Mouse (Mus musculus): ENCODE data around the gene Tdg. TPM values are rescaled to one million over a fixed set of nuclear protein-coding genes. Genes with fewer than 3 reads are reported as not detected.
A peak's percentile ranks its signal among the peaks of the same experiment; 100 is the strongest.

Gene Tdg
- polyA plus RNA-seq, 1 experiment from 2014 or later = 130 TPM

GRCm38 (mm10) chr10:82696453-82697079, 66.9 kb downstream of the Tdg start:
- no peak overlapping the region for H3K27ac ChIP-seq (ENCODE audit: low read length)
- H3K4me3 ChIP-seq (ENCODE audit: low read depth, low read length) = no peak overlapping the region
- no peak overlapping the region for H3K4me2 ChIP-seq (replicated peaks; ENCODE audit: low read depth, low read length)
- whole genome bisulfite sequencing = 75% methylated on average over 4 of the region's 4 CpGs
- peaks cover 6% of the 10 kb centered on the region; the same call in 1 of the 2 replicates for H3K4me1 ChIP-seq (ENCODE audit: control insufficient read depth, insufficient read depth, low read length)
- 0 out of 2 replicates have a peak, but pooled peaks cover 5% of the 10 kb centered on the region for H3K36me3 ChIP-seq (ENCODE audit: control insufficient read depth, insufficient read depth, low read length)
- H3K9me3 ChIP-seq (ENCODE audit: control insufficient read depth, low read depth, low read length) = no peaks in the 10 kb centered on the region
- H3K9ac ChIP-seq (replicated peaks; ENCODE audit: low read depth, low read length) = no peak overlapping the region
- no peak for ATAC-seq (ENCODE audit: insufficient number of reproducible peaks, insufficient read depth, low FRiP score, low read depth)
- no peaks in the 10 kb centered on the region for H3K27me3 ChIP-seq (ENCODE audit: control insufficient read depth, insufficient read depth, low read length)

DNA sequence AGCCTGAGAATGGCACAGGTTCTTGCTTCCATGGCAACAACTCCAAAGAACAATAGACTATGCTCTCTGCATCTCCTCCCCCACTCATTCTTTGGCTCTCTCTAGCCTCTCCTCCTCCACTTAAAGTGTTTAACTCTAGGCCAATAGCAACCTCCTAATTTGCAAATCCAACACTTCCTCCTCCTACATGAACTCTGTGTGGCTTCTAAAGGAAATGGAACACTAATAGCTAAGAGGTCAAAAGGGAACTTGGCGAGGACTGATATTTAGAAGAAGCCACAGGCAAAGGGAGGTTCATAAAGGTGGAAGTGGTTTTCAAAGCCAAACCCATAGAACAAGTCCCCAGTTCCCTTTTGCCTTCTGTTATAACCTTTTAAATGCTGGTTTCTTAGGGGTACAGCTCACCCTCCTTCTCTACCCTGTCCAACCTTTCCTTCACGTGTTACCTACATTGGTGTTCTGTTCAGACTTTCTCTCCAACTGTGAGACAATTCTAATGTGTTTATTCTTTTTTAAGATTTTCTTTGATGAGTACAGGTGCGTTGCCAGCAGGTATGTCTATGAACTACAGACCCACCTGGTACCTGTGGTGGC, 67.8 kb downstream of the Tdg start:
- Histone ChIP-seq H3K27me3 (ENCODE audit: control insufficient read depth, insufficient read depth, low read length) (no peaks in the 10 kb centered on the region), H3K27ac (ENCODE audit: low read length) (no peak overlapping the region), H3K4me1 (ENCODE audit: control insufficient read depth, insufficient read depth, low read length) (peaks cover 6% of the 10 kb centered on the region; the same call in 1 of the 2 replicates), H3K9ac (replicated peaks; ENCODE audit: low read depth, low read length) (no peak overlapping the region), H3K36me3 (ENCODE audit: control insufficient read depth, insufficient read depth, low read length) (0 out of 2 replicates have a peak, but pooled peaks cover 5% of the 10 kb centered on the region), H3K4me3 (ENCODE audit: low read depth, low read length) (no peak overlapping the region), H3K9me3 (ENCODE audit: control insufficient read depth, low read depth, low read length) (no peaks in the 10 kb centered on the region), H3K4me2 (replicated peaks; ENCODE audit: low read depth, low read length) (no peak overlapping the region)
- no peak for ATAC-seq (ENCODE audit: insufficient number of reproducible peaks, insufficient read depth, low FRiP score, low read depth)
- 70% methylated on average over 3 of the region's 3 CpGs for WGBS

DNA sequence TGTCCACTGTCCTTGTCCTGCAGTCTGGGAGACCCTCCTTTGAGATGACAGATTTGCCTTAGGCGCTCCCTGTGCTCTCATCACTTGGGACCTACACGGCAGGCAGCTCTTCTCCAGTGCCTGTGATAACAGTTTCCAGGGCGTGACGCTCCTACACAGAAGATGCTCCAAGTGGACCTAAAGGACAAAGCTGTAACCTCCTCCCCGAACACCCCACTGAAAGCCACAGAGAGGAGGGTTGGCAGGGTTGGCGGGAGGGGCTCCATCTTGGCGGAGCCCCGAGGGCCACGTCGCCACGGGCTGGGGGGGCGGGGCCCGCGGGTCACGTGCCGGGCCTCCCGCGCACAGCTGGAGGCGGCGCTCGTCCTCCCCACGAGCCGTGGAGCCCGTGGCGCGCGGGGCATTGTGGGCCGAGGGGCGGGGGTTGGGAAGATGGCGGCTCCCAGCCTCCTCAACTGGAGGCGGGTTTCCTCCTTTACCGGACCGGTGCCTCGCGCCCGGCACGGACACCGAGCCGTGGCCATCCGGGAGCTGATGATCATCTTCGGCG, 69.2 kb downstream of the Tdg start:
- 1% methylated on average over 39 of the region's 42 CpGs for WGBS
- Histone ChIP-seq H3K4me3 (ENCODE audit: low read depth, low read length) (peak overlapping the region; percentile 85), H3K27me3 (ENCODE audit: control insufficient read depth, insufficient read depth, low read length) (no peaks in the 10 kb centered on the region), H3K36me3 (ENCODE audit: control insufficient read depth, insufficient read depth, low read length) (peaks cover 11% of the 10 kb centered on the region), H3K9me3 (ENCODE audit: control insufficient read depth, low read depth, low read length) (no peaks in the 10 kb centered on the region), H3K9ac (replicated peaks; ENCODE audit: low read depth, low read length) (peak overlapping the region; percentile 79), H3K4me1 (ENCODE audit: control insufficient read depth, insufficient read depth, low read length) (peaks cover 6% of the 10 kb centered on the region; the same call in 1 of the 2 replicates), H3K27ac (ENCODE audit: low read length) (peak overlapping the region; percentile 73), H3K4me2 (replicated peaks; ENCODE audit: low read depth, low read length) (peak overlapping the region; percentile 54)
- ATAC-seq (ENCODE audit: insufficient number of reproducible peaks, insufficient read depth, low FRiP score, low read depth) = peak; percentile 94

DNA sequence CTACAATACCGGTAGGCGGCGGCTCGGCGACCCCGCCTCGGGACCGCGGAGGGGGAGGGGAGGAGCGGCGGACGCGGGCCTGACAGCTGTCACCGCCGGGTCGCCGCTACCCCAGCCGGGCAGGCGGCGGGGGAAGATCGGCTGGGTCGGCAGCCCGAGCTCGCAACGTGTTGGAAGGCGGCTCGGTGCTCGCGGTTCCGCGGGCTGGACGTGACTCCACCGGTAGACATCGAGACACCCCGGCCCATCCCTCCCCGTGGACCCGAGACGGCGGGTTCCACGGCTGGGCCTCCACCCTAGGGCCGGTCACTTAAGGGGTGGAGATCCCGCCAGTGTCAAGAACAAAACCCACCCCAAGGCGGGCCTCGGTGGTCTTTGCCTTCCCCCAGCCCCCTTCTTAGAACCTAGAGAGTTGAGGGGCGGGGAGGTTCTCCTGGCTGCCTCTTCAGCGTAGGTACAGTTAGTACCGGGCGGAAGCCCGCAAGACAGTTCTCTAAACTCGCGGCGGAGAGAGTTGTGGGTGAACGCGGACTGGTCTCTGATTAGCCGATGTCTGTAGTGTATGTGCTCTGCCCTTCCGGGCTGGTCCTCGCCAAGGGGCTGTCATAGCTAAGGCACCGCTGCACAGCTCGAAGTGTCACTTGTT, 69.8 kb downstream of the Tdg start:
- Histone ChIP-seq H3K27me3 (ENCODE audit: control insufficient read depth, insufficient read depth, low read length) (no peaks in the 10 kb centered on the region), H3K9ac (replicated peaks; ENCODE audit: low read depth, low read length) (peak overlapping the region; percentile 79), H3K4me3 (ENCODE audit: low read depth, low read length) (peak overlapping the region; percentile 85), H3K27ac (ENCODE audit: low read length) (peak overlapping the region; percentile 59; the same call in 1 of the 2 replicates), H3K9me3 (ENCODE audit: control insufficient read depth, low read depth, low read length) (no peaks in the 10 kb centered on the region), H3K36me3 (ENCODE audit: control insufficient read depth, insufficient read depth, low read length) (peaks cover 14% of the 10 kb centered on the region), H3K4me1 (ENCODE audit: control insufficient read depth, insufficient read depth, low read length) (peaks cover 6% of the 10 kb centered on the region; the same call in 1 of the 2 replicates), H3K4me2 (replicated peaks; ENCODE audit: low read depth, low read length) (peak overlapping the region; percentile 50)
- ATAC-seq (ENCODE audit: insufficient number of reproducible peaks, insufficient read depth, low FRiP score, low read depth) = peak; percentile 64; the same call in 1 of the 2 replicates
- under 1% methylated on average over 58 of the region's 59 CpGs for WGBS

Other genes with a start within 250 kb of the Tdg start
- not detected in 2 replicates for gene Gm1553, start 137.2 kb upstream of the Tdg start, polyA plus RNA-seq (2014; fragmentation: Nextera tagmentation; extraction: Ambion mirVana)
- gene 1190007I07Rik, start 6.6 kb upstream of the Tdg start, polyA plus RNA-seq (2014; fragmentation: Nextera tagmentation; extraction: Ambion mirVana) = 50.1 and 55.6 TPM in 2 replicates
- gene Glt8d2, start 60.8 kb downstream of the Tdg start, polyA plus RNA-seq (2014; fragmentation: Nextera tagmentation; extraction: Ambion mirVana) = 9.5 and 10.0 TPM in 2 replicates
- gene Hcfc2, start 66.3 kb downstream of the Tdg start, polyA plus RNA-seq (2014; fragmentation: Nextera tagmentation; extraction: Ambion mirVana) = 34.3 and 37.1 TPM in 2 replicates
- gene Nfyb, start 134.3 kb downstream of the Tdg start, polyA plus RNA-seq (2014; fragmentation: Nextera tagmentation; extraction: Ambion mirVana) = 44.6 and 48.7 TPM in 2 replicates
- gene Txnrd1, start 204.1 kb downstream of the Tdg start, polyA plus RNA-seq (2014; fragmentation: Nextera tagmentation; extraction: Ambion mirVana) = 98.3 and 98.7 TPM in 2 replicates
- 0.52 and 0.88 TPM in 2 replicates for gene Eid3, start 236.8 kb downstream of the Tdg start, polyA plus RNA-seq (2014; fragmentation: Nextera tagmentation; extraction: Ambion mirVana)